In genomic region chr10:79554330-79555237, GRCm38 (mm10) we compare ENCODE assay signal across 7 mouse cellular contexts. TPM values are rescaled to one million over a fixed set of nuclear protein-coding genes. Genes with fewer than 3 reads are reported as not detected.
DNase-seq lines count a peak whose midpoint lies in the region; ATAC-seq and TF ChIP-seq lines count a peak whose summit lies in the region.

Mier2 (minus strand) TSS chr10:79555199.

- TF ChIP-seq POLR2A in small intestine, adult 2 months (IDR thresholded peaks at IDR 0.05; ENCODE audit: low read depth, low read length) = no peak

- peak within 1 kb of the TSS; percentile 88 for H3K4me3 ChIP-seq in intestine, postnatal 0 days (ENCODE audit: low read depth, low read length)
- peak within 1 kb of the TSS; percentile 98 for H3K4me3 ChIP-seq in limb, embryonic 10.5 days
- peak within 1 kb of the TSS; percentile 82 for H3K4me3 ChIP-seq in midbrain, embryonic 12.5 days
- peak within 1 kb of the TSS; percentile 93 for H3K4me3 ChIP-seq in small intestine, adult 2 months (ENCODE audit: low read depth, low read length)

- peak within 1 kb of the TSS; percentile 86 for H3K9ac ChIP-seq in intestine, postnatal 0 days (ENCODE audit: low read depth, low read length)
- H3K9ac ChIP-seq in midbrain, embryonic 12.5 days (replicated peaks) = peak within 1 kb of the TSS; percentile 92

- peaks cover 2% of the 10 kb centered on the region for H3K36me3 ChIP-seq in intestine, postnatal 0 days (ENCODE audit: control insufficient read depth, insufficient read depth)
- H3K36me3 ChIP-seq in limb, embryonic 10.5 days = peaks cover 19% of the 10 kb centered on the region
- peaks cover 11% of the 10 kb centered on the region for H3K36me3 ChIP-seq in midbrain, embryonic 12.5 days
- H3K36me3 ChIP-seq in small intestine, adult 2 months (ENCODE audit: control insufficient read depth, insufficient read depth, low read length) = 0 out of 2 replicates have a peak, but pooled peaks cover 2% of the 10 kb centered on the region

- peak; percentile 84 for ATAC-seq in intestine, postnatal 0 days
- peak; percentile 91 for ATAC-seq in midbrain, embryonic 12.5 days (ENCODE audit: low FRiP score, low read depth)

- H3K4me2 ChIP-seq in intestine, postnatal 0 days (replicated peaks; ENCODE audit: low read depth) = peak within 1 kb of the TSS; percentile 93
- H3K4me2 ChIP-seq in midbrain, embryonic 12.5 days (replicated peaks) = peak within 1 kb of the TSS; percentile 85

- peak within 1 kb of the TSS; percentile 10; the same call in 1 of the 2 replicates for H3K27ac ChIP-seq in intestine, postnatal 0 days (ENCODE audit: low read depth, low read length)
- peak within 1 kb of the TSS; percentile 98 for H3K27ac ChIP-seq in limb, embryonic 10.5 days
- peak within 1 kb of the TSS; percentile 63 for H3K27ac ChIP-seq in midbrain, embryonic 12.5 days (replicated peaks)
- no peak within 1 kb of the TSS for H3K27ac ChIP-seq in small intestine, adult 2 months (ENCODE audit: insufficient read depth, low read depth, low read length)

- DNase-seq in adrenal gland, adult 8-10 months = peak; percentile 58
- DNase-seq in embryo, embryonic 11 days = peak; percentile 88
- DNase-seq in gonadal fat pad, adult 2 months (ENCODE audit: low read depth) = no peak
- peak; percentile 87 for DNase-seq in limb, embryonic 10.5 days (ENCODE audit: low spot score)

- H3K4me1 ChIP-seq in intestine, postnatal 0 days (replicated peaks; ENCODE audit: control insufficient read depth, insufficient read depth, low read length) = peaks cover 5% of the 10 kb centered on the region; the same call in 1 of the 2 replicates
- H3K4me1 ChIP-seq in limb, embryonic 10.5 days = peaks cover 30% of the 10 kb centered on the region
- H3K4me1 ChIP-seq in midbrain, embryonic 12.5 days = peaks cover 31% of the 10 kb centered on the region
- peaks cover 16% of the 10 kb centered on the region for H3K4me1 ChIP-seq in small intestine, adult 2 months (ENCODE audit: control insufficient read depth, insufficient read depth, insufficient read length, low read length)

- WGBS in intestine, postnatal 0 days = under 1% methylated on average over 98 of the region's 108 CpGs
- WGBS in limb, embryonic 10.5 days = under 1% methylated on average over 107 of the region's 108 CpGs
- WGBS in midbrain, embryonic 12.5 days = under 1% methylated on average over 104 of the region's 108 CpGs
- under 1% methylated on average over 103 of the region's 108 CpGs for WGBS in small intestine, adult 2 months

- TF ChIP-seq CTCF in intestine, postnatal 0 days (IDR thresholded peaks at IDR 0.05; ENCODE audit: low read depth) = no peak
- no peak for TF ChIP-seq CTCF in small intestine, adult 2 months (IDR thresholded peaks at IDR 0.05; ENCODE audit: extremely low read depth, insufficient read length, insufficient replicate concordance, low read depth, low read length)

- no peaks in the 10 kb centered on the region for H3K9me3 ChIP-seq in intestine, postnatal 0 days (ENCODE audit: control insufficient read depth)
- H3K9me3 ChIP-seq in limb, embryonic 10.5 days (replicated peaks) = no peaks in the 10 kb centered on the region
- no peaks in the 10 kb centered on the region for H3K9me3 ChIP-seq in midbrain, embryonic 12.5 days

- H3K27me3 ChIP-seq in intestine, postnatal 0 days (replicated peaks; ENCODE audit: control insufficient read depth, insufficient read depth, low read length) = no peaks in the 10 kb centered on the region
- no peaks in the 10 kb centered on the region for H3K27me3 ChIP-seq in limb, embryonic 10.5 days (ENCODE audit: low read depth, poor library complexity, severe bottlenecking)
- H3K27me3 ChIP-seq in midbrain, embryonic 12.5 days = peaks cover 12% of the 10 kb centered on the region
- no peaks in the 10 kb centered on the region for H3K27me3 ChIP-seq in small intestine, adult 2 months (ENCODE audit: control insufficient read depth, insufficient read depth, low read length)

RNA-seq across cellular contexts. Expression of gene Mier2, which starts in this region (rescaled TPM):
- 10 to 100 TPM; 24.2 to 49.8 (median 41.4) TPM for total RNA-seq in adrenal gland, adult 8-10 months (2022)
- polyA plus RNA-seq in gonadal fat pad, adult 2 months (2012; rRNA removed) = 48.4 and 58.7 TPM in 2 replicates
- 15.6 and 16.2 TPM in 2 replicates for polyA plus RNA-seq in intestine, postnatal 0 days (2015; fragmentation: Nextera tagmentation; extraction: Ambion mirVana)
- polyA plus RNA-seq in limb, embryonic 10.5 days (2016; fragmentation: Nextera tagmentation; extraction: Ambion mirVana) = 71.3 and 79.8 TPM in 2 replicates
- polyA plus RNA-seq in midbrain, embryonic 12.5 days (2016; fragmentation: Nextera tagmentation; extraction: Ambion mirVana) = 59.8 and 62.5 TPM in 2 replicates
- 61.5 and 89.9 TPM in 2 replicates for polyA plus RNA-seq in small intestine, adult 2 months (2012; rRNA removed)
